Mouse (Mus musculus): ENCODE data around the gene Vwc2.

The Vwc2 gene

GRCm38 (mm10) chr11:11113576-11114233 is at the start of gene Vwc2:
Gene Vwc2, plus strand, starts transcription at chr11:11114223.
- no peak for DNase-seq (ENCODE audit: low read depth, low spot score)

GRCm38 (mm10) chr11:11088162-11088756 is 25.8 kb upstream of the Vwc2 start:
- no peak for DNase-seq (ENCODE audit: low read depth, low spot score)

GRCm38 (mm10) chr11:11097606-11098005 is 16.4 kb upstream of the Vwc2 start:
- DNase-seq (ENCODE audit: low read depth, low spot score), result no peak

- no peak for DNase-seq (ENCODE audit: low read depth, low spot score)
These were observed 15.7 kb upstream of the Vwc2 start for GRCm38 (mm10) chr11:11098282-11098681.

GRCm38 (mm10) chr11:11099011-11099410 is 15.0 kb upstream of the Vwc2 start:
- DNase-seq (ENCODE audit: low read depth, low spot score), result no peak

- DNase-seq (ENCODE audit: low read depth, low spot score), result no peak
These were observed 11.8 kb upstream of the Vwc2 start for GRCm38 (mm10) chr11:11102182-11102581.

- DNase-seq (ENCODE audit: low read depth, low spot score), result no peak
These were observed 11.4 kb upstream of the Vwc2 start for GRCm38 (mm10) chr11:11102620-11103019.

GRCm38 (mm10) chr11:11108922-11109321 is 5.1 kb upstream of the Vwc2 start:
- DNase-seq (ENCODE audit: low read depth, low spot score), result no peak

GRCm38 (mm10) chr11:11114234-11115030 is 409 bp downstream of the Vwc2 start:
- no peak for DNase-seq (ENCODE audit: low read depth, low spot score)

GRCm38 (mm10) chr11:11115031-11115647 is 1.1 kb downstream of the Vwc2 start:
- DNase-seq (ENCODE audit: low read depth, low spot score), result no peak

- no peak for DNase-seq (ENCODE audit: low read depth, low spot score)
These were observed 1.9 kb downstream of the Vwc2 start for GRCm38 (mm10) chr11:11115648-11116590.

- no peak for DNase-seq (ENCODE audit: low read depth, low spot score)
These were observed 2.7 kb downstream of the Vwc2 start for GRCm38 (mm10) chr11:11116736-11117135.

GRCm38 (mm10) chr11:11122866-11123265 is 8.8 kb downstream of the Vwc2 start:
- DNase-seq (ENCODE audit: low read depth, low spot score), result peak; percentile 53

GRCm38 (mm10) chr11:11131414-11132077 is 17.5 kb downstream of the Vwc2 start:
- DNase-seq (ENCODE audit: low read depth, low spot score), result no peak

GRCm38 (mm10) chr11:11140622-11141021 is 26.6 kb downstream of the Vwc2 start:
- DNase-seq (ENCODE audit: low read depth, low spot score), result no peak

- DNase-seq (ENCODE audit: low read depth, low spot score), result no peak
These were observed 38.7 kb downstream of the Vwc2 start for GRCm38 (mm10) chr11:11152681-11153080.

- DNase-seq (ENCODE audit: low read depth, low spot score), result no peak
These were observed 57.4 kb downstream of the Vwc2 start for GRCm38 (mm10) chr11:11171396-11171795.

GRCm38 (mm10) chr11:11175259-11175658 is 61.2 kb downstream of the Vwc2 start:
- peak; percentile 9 for DNase-seq (ENCODE audit: low read depth, low spot score)

GRCm38 (mm10) chr11:11182705-11183104 is 68.7 kb downstream of the Vwc2 start:
- no peak for DNase-seq (ENCODE audit: low read depth, low spot score)

- DNase-seq (ENCODE audit: low read depth, low spot score), result no peak
These were observed 109.1 kb downstream of the Vwc2 start for GRCm38 (mm10) chr11:11223162-11223561.

- DNase-seq (ENCODE audit: low read depth, low spot score), result no peak
These were observed 125.3 kb downstream of the Vwc2 start for GRCm38 (mm10) chr11:11239346-11239745.

Measured in skeletal muscle tissue, adult 2 months (tissue).